Mouse (Mus musculus) liver, embryonic 14.5 days (tissue): Measurements from ENCODE around the gene Flad1. TPM values are rescaled to one million over a fixed set of nuclear protein-coding genes. Genes with fewer than 3 reads are reported as not detected.
A peak's percentile ranks its signal among the peaks of the same experiment; 100 is the strongest.

Experiments used
- ATAC-seq: fragments of 200-750 bp; cut with Nextera tagmentation; 2 replicates; pipeline ENCODE4 v1.8.0; 2017; ENCODE audit warnings: moderate number of reproducible peaks, mild to moderate bottlenecking, moderate library complexity; ENCODE audit not compliant: insufficient read depth
- DNase-seq, 3 experiments: peaks; one replicate each; pipeline ENCODE4 v3.0.0-alpha.2; 2012 to 2013; ENCODE audit warnings: low read depth in 3 of 3, low spot score in 3 of 3
- H3K27ac ChIP-seq: fragments of 300-500 bp; sonication (generic); 2 replicates; pipeline ENCODE4 v1.5.1; 2014; ENCODE audit warnings: moderate library complexity, mild to moderate bottlenecking, control low read depth, inconsistent platforms
- H3K27me3 ChIP-seq: fragments of 300-500 bp; sonication (generic); 2 replicates; pipeline ENCODE4 v1.6.1; 2014; ENCODE audit warnings: mild to moderate bottlenecking, low read length, moderate library complexity; ENCODE audit not compliant: control insufficient read depth, insufficient read depth
- H3K36me3 ChIP-seq: fragments of 300-500 bp; sonication (generic); replicated peaks from 2 replicates; pipeline ENCODE4 v1.6.1; 2014; ENCODE audit warnings: low read depth; ENCODE audit not compliant: control insufficient read depth, insufficient read depth
- H3K4me1 ChIP-seq, 2 experiments: fragments of 200-500 bp in 1 of 2; fragments of 300-500 bp in 1 of 2; sonication (generic) in 1 of 2; replicated peaks; 2 replicates each; pipeline ENCODE4 v1.6.1; 2012 to 2014; ENCODE audit warnings: antibody characterized with exemption in 1 of 2, inconsistent platforms in 1 of 2, low read length in 1 of 2; ENCODE audit not compliant: control insufficient read depth in 2 of 2, insufficient read depth in 2 of 2
- H3K4me2 ChIP-seq: fragments of 300-500 bp; sonication (generic); 2 replicates; pipeline ENCODE4 v1.6.1; 2014; ENCODE audit warnings: low read depth, mild to moderate bottlenecking, control low read depth, moderate library complexity
- H3K4me3 ChIP-seq, 2 experiments: fragments of 200-500 bp in 1 of 2; fragments of 300-500 bp in 1 of 2; sonication (generic) in 1 of 2; 2 replicates each; pipeline ENCODE4 v1.5.1; 2012 to 2014; ENCODE audit warnings: low read depth in 2 of 2, low read length in 2 of 2, mild to moderate bottlenecking in 2 of 2, control low read depth in 1 of 2, inconsistent platforms in 1 of 2, moderate library complexity in 1 of 2; ENCODE audit not compliant: insufficient read depth in 1 of 2
- H3K9ac ChIP-seq: fragments of 300-500 bp; sonication (generic); replicated peaks from 2 replicates; pipeline ENCODE4 v1.6.1; 2014; ENCODE audit warnings: mild to moderate bottlenecking, control low read depth, moderate library complexity
- H3K9me3 ChIP-seq: fragments of 300-500 bp; sonication (generic); 2 replicates; pipeline ENCODE4 v1.6.1; 2016; ENCODE audit warnings: low read length, mixed read lengths; ENCODE audit not compliant: control insufficient read depth
- CTCF ChIP-seq: IDR thresholded peaks from 2 replicates; pipeline ENCODE4 v1.5.1; 2016; ENCODE audit warnings: antibody characterized with exemption, low read depth, control low read depth
- EP300 ChIP-seq: IDR thresholded peaks from 2 replicates; pipeline ENCODE4 v1.6.1; 2016; ENCODE audit warnings: antibody characterized with exemption, low read depth
- WGBS: fragments of 180-500 bp; shearing (Covaris S2); extraction: QIAGEN DNeasy Blood & Tissue Kit; methylation state at CpG from one replicate; pipeline ENCODE4 v1.1.7; 2014; ENCODE audit not compliant: insufficient replicate concordance; 5-methylcytosine and 5-hydroxymethylcytosine counted together
- polyA plus RNA-seq, 2 experiments: library from polyadenylated mRNA; depleted of rRNA in 1 of 2; stranded (reverse) in 1 of 2; unstranded in 1 of 2; fragments of >200 nt; fragmentation: Nextera tagmentation in 1 of 2; extraction: Ambion mirVana in 1 of 2; gene quantifications; 2 replicates each; pipeline versions ENCODE4 v1.2.1 to v1.2.3; 2012 to 2014

Flad1 gene
- polyA plus RNA-seq, 2 experiments, result 9.2 to 13.2 TPM

GRCm38 (mm10) chr3:89393605-89394004 lies 18.1 kb downstream of the Flad1 start:
- peak; percentile 89 for ATAC-seq

GRCm38 (mm10) chr3:89392871-89393311 lies 18.8 kb downstream of the Flad1 start:
- peak overlapping the region; percentile 12; the same call in 1 of the 2 replicates for H3K9ac ChIP-seq
- H3K4me2 ChIP-seq, result peak overlapping the region; percentile 98
- peak overlapping the region; percentile 60 to 61 for H3K4me3 ChIP-seq
- no peak overlapping the region for H3K27ac ChIP-seq
- peaks cover 9 to 28% of the 10 kb centered on the region in 2 experiments for H3K4me1 ChIP-seq
- TF ChIP-seq CTCF (no peak), EP300 (no peak)
- ATAC-seq (no peak), DNase-seq (no peak)
- peaks cover 20% of the 10 kb centered on the region for H3K27me3 ChIP-seq
- WGBS, result 1% methylated on average over 19 of the region's 24 CpGs
- H3K36me3 ChIP-seq, result no peaks in the 10 kb centered on the region
- no peaks in the 10 kb centered on the region for H3K9me3 ChIP-seq

More at GRCm38 (mm10) chr3:89393605-89394004, 18.1 kb downstream of the Flad1 start:
- Histone ChIP-seq H3K27me3 (peaks cover 20% of the 10 kb centered on the region), H3K36me3 (no peaks in the 10 kb centered on the region), H3K9ac (peak overlapping the region; percentile 63), H3K9me3 (no peaks in the 10 kb centered on the region), H3K27ac (peak overlapping the region; percentile 51), H3K4me3 (peak overlapping the region; percentile 61 to 67), H3K4me2 (peak overlapping the region; percentile 98), H3K4me1 (peaks cover 9 to 22% of the 10 kb centered on the region in 2 experiments)
- under 1% methylated on average over 15 of the region's 15 CpGs for WGBS
- no peak for TF ChIP-seq EP300
- TF ChIP-seq CTCF, result 0 out of 2 replicates have a peak, but pooled peaks have one; percentile 15
- peak; percentile 88 to 90 (median 89) for DNase-seq

- H3K4me3 ChIP-seq, result peak overlapping the region; percentile 60 to 61
- H3K27me3 ChIP-seq, result peaks cover 20% of the 10 kb centered on the region
- DNase-seq, result no peak
- no peaks in the 10 kb centered on the region for H3K36me3 ChIP-seq
- H3K4me1 ChIP-seq, result peaks cover 9 to 27% of the 10 kb centered on the region in 2 experiments
- ATAC-seq, result no peak
- no peak for TF ChIP-seq EP300
- peak overlapping the region; percentile 25 for H3K9ac ChIP-seq
- H3K27ac ChIP-seq, result no peak overlapping the region
- 1% methylated on average over 56 of the region's 56 CpGs for WGBS
- H3K9me3 ChIP-seq, result no peaks in the 10 kb centered on the region
- H3K4me2 ChIP-seq, result peak overlapping the region; percentile 98
These were observed 19.8 kb downstream of the Flad1 start for GRCm38 (mm10) chr3:89391663-89392511.

- Histone ChIP-seq H3K36me3 (no peaks in the 10 kb centered on the region), H3K27ac (no peak overlapping the region), H3K4me1 (peaks cover 9 to 22% of the 10 kb centered on the region in 2 experiments), H3K4me2 (peak overlapping the region; percentile 98), H3K9me3 (no peaks in the 10 kb centered on the region), H3K27me3 (peaks cover 20% of the 10 kb centered on the region), H3K4me3 (peak overlapping the region; percentile 35 to 61), H3K9ac (no peak overlapping the region)
- no peak for TF ChIP-seq CTCF
- TF ChIP-seq EP300, result no peak
- DNase-seq, result no peak
- WGBS, result 23% methylated on average over 19 of the region's 19 CpGs
- no peak for ATAC-seq
These were observed 20.7 kb downstream of the Flad1 start for GRCm38 (mm10) chr3:89390699-89391662.

GRCm38 (mm10) chr3:89390111-89390515 lies 21.6 kb downstream of the Flad1 start:
- DNase-seq, result no peak
- Histone ChIP-seq H3K9ac (no peak overlapping the region), H3K4me2 (0 out of 2 replicates have a peak overlapping the region, but pooled peaks have one; percentile 7), H3K9me3 (no peaks in the 10 kb centered on the region), H3K4me1 (peaks cover 4 to 16% of the 10 kb centered on the region in 2 experiments), H3K27ac (no peak overlapping the region), H3K4me3 (no peak overlapping the region), H3K27me3 (peaks cover 19% of the 10 kb centered on the region), H3K36me3 (no peaks in the 10 kb centered on the region)
- 55% methylated on average over 5 of the region's 5 CpGs for WGBS
- ATAC-seq, result no peak
- TF ChIP-seq CTCF, result no peak
